15 mouse cellular contexts compared by ENCODE assay signal in genomic region chr3:136909534-136909933, GRCm38 (mm10).
"Had no signal": no experiment of that assay in that cellular context is flagged by ENCODE, and none has a peak within 500 bp of the region (broad histone marks: within the 10 kb centered on the region; RNA-seq: fewer than 3 reads in every experiment).

No protein-coding gene starts in this region.

- H3K4me3 ChIP-seq: limb, embryonic 13.5 days; myocyte; neural tube, embryonic 15.5 days had no signal

- ATAC-seq: intestine, postnatal 0 days; lung, postnatal 0 days had no signal

- DNase-seq: kidney, adult 8-10 months; kidney, postnatal 36 days; left cerebral cortex, postnatal 4 days; lung, adult 18-20 months; lung, postnatal 4 days; right cerebral cortex, postnatal 4 days; spleen, adult 18-20 months; thymus, adult 18-20 months; thymus, postnatal 14 days had no signal

- H3K4me1 ChIP-seq: neural tube, embryonic 15.5 days had no signal

- H3K9ac ChIP-seq: limb, embryonic 13.5 days; liver, embryonic 14.5 days; neural tube, embryonic 15.5 days had no signal

- H3K27ac ChIP-seq: limb, embryonic 13.5 days; liver, embryonic 14.5 days; neural tube, embryonic 15.5 days had no signal

- H3K9me3 ChIP-seq: limb, embryonic 13.5 days; neural tube, embryonic 15.5 days had no signal

- H3K27me3 ChIP-seq: limb, embryonic 13.5 days; neural tube, embryonic 15.5 days had no signal

- H3K4me2 ChIP-seq: limb, embryonic 13.5 days; neural tube, embryonic 15.5 days had no signal
